Mouse (Mus musculus): ENCODE measurements at regions not wholly inside any gene's neighbourhood (a gene's known extent, or its start where the extent isn't known, plus 50 kb on each side); places are given as distances from the start of the nearest gene placed in this dataset.

DNA sequence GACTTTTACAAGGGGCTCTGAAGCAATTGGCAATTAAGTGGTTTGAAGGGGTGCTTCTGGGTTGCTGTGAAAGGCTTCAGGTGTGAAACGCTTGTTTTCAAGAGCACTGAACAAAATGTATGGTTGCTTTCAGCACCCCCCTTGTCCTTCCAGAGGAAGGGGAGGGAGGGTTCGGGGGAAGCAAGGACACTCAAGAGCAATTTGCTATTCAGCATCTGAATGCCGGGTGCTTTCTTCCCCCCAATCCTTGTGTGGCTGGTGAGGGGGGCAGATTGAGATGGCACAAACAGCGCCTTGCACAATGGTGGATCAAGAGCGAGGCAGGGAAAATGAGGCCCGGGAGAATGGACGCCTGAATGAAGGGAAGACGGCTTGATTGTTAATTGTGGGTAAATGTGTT is 539.3 kb downstream of the Nr2f2 start:
- no peak for TF ChIP-seq TAL1 (IDR thresholded peaks at IDR 0.05; ENCODE audit: low read length)
- TF ChIP-seq GATA1 (IDR thresholded peaks at IDR 0.05; ENCODE audit: low read length), result no peak

All from erythroblast, embryonic 14.5 days (primary cell).